Mouse (Mus musculus): ENCODE results near the gene Hist1h3c.
"Not testable (repeated sequence)": the region's sequence is repeated elsewhere in the genome, so short reads cannot be mapped to it uniquely, and the experiment has no call there.

Hist1h3c gene

DNA sequence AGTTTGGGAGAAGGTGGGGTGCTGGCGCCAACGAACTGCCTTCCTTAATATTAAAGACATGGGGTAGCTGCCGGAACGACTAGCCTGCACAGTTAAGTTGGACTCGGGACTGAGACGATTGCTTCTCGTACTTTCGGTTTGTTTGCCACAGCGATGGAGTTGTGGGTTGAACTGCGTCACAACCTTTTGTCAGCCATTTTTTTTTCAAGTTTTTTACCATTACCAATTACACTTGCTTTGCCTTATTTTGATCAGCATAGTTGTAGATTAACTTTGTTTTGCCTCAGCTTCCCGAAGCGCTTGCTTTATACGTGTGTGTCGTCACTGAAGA lies 5.5 kb downstream of the Hist1h3c start:
- no peak for DNase-seq (ENCODE audit: low spot score in 2 of 2)

GRCm38 (mm10) chr13:23739069-23739921 lies 6.1 kb downstream of the Hist1h3c start:
- peak; percentile 92 for DNase-seq (ENCODE audit: low spot score in 2 of 2)

DNA sequence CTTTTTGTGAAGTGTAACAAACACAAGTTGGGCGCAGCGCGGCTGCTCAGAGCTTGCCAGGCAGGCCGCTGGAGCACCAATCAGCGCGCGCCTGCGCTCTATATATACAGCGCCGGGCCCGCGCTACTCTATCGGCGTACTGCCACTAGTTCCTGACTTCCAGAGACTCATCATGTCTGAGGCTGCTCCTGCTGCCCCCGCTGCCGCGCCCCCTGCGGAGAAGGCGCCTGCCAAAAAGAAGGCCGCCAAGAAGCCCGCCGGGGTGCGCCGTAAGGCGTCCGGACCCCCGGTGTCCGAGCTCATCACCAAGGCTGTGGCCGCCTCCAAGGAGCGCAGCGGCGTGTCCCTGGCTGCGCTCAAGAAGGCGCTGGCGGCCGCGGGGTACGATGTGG lies 6.7 kb downstream of the Hist1h3c start, which contains the start of gene Hist1h1c:
Gene Hist1h1c, plus strand, starts transcription at position 132 of the 392 bp plus-strand sequence.
- peak; percentile 96 to 99 for DNase-seq (ENCODE audit: low spot score in 2 of 2)

DNA sequence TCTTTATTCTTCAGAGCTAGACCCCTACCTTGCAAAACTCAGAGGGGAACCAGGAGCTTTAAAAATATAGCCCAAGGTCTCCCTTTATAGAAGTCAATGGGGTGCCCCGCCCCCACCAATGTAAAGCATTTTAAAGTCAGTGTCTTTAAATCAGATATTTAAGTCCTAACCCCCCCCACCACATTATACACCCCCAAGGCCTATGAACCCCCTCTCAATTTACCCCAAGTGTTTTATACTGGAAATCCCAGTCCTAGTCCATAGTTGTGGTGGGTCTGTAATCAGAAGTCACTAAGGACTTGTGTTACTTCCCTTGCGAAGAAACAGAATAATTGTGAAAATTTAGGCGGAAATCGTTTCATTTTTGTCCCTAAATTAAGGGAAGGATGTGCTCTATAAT lies 7.4 kb downstream of the Hist1h3c start:
- DNase-seq (ENCODE audit: low spot score in 2 of 2): peak; percentile 54 to 76

GRCm38 (mm10) chr13:23737091-23737490 lies 8.3 kb downstream of the Hist1h3c start:
- DNase-seq (ENCODE audit: low spot score in 2 of 2): peak in 1 of 2 experiments; percentile 9

GRCm38 (mm10) chr13:23732156-23732804 lies 13.1 kb downstream of the Hist1h3c start:
- peak; percentile 16 to 58 for DNase-seq (ENCODE audit: low spot score in 2 of 2)

DNA sequence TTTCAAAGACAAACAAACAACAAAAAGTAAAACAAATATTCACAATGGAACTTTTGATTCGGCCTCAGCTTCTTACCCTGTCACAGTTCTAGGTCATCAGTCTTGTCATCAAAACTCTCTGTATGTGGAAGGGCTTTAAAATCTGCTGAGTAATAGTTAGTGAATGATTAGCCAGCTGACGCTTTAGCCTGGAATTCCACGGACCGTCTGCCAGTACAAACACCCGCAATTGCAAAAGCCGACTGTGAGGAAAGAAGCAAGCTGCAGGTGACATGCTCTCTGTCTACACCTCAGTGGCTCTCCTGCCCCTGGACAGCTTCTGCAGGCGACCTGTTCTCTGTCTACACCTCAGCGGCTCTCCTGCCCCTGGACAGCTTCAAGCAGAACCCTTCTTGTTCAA lies 14.9 kb downstream of the Hist1h3c start:
- peak in 1 of 2 experiments; percentile 2 for DNase-seq (ENCODE audit: low spot score in 2 of 2)

- DNase-seq (ENCODE audit: low spot score in 2 of 2): peak in 1 of 2 experiments; percentile 3
Measured at GRCm38 (mm10) chr13:23729706-23730105, 15.7 kb downstream of the Hist1h3c start.

DNA sequence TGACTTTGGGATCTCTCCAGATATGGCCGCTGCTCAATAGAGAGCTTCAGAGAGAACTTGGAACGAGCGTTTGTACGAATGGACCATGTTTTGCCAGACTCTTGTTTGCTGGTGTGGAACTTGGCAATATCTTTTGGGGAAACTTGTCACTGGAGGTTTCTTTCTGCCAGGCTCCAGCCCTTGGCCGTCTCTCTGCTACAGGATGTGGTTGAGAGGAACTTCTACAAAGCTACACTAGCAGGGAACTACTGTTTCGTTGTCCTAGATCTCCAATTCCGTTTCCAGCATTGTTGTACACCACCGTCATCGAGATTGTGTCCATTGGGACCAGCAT lies 16.2 kb downstream of the Hist1h3c start:
- DNase-seq (ENCODE audit: low spot score in 2 of 2): peak in 1 of 2 experiments; percentile 5

DNA sequence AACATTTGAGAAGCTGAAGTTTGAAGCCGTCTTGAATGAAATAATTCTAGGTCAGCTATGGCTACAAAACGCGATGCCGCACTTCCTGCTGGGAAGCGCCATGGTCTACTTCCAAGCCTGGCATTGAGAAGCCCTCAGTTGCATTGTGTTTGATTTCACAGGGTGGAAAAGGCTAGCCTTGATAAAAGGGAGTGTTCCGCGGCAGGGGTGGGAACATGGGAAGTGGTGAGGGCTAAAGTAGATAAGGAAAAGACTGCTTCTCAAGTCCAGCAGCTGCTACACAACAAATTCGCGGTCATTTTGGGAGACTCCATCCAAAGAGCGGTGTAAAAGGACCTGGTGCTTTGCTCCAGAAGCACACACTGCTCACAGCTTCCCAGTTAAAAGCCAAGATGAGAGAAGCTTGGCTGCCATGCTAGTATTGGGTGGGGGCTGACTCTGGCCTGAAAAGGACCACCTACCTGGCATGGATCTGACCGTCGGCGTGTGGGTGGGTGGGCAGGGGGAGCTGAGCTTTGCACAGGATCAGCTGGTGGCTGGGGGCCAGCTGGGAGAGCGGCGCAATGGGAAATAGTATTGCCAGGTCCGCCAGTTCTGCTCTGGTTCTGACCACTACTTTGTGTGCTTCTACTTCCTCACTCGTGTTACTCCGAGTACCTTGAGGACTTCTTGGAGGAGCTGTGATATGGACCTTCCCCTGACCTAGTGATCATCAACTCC lies 16.8 kb downstream of the Hist1h3c start:
- peak in 1 of 2 experiments; percentile 3 for DNase-seq (ENCODE audit: low spot score in 2 of 2)

DNA sequence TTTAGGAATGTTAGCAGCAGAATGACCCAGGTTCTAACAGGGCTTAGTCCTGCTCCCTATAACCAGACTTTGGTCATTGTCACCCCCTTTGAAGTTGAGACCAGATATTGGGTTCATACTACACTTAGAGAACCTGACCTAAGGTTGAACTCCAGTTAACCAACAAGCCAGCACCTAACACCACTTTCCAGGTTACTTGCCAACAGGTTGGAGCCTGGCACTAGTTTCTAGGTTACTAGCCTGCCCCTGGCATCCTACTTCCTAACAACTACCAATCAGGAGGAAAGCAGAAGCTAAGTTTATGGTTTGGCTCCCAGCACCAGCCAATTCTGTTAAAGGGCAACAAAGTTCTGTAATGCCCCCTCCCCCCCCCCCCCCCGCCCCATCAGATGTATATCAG lies 20.2 kb downstream of the Hist1h3c start:
- DNase-seq (ENCODE audit: low spot score in 2 of 2): no peak

DNA sequence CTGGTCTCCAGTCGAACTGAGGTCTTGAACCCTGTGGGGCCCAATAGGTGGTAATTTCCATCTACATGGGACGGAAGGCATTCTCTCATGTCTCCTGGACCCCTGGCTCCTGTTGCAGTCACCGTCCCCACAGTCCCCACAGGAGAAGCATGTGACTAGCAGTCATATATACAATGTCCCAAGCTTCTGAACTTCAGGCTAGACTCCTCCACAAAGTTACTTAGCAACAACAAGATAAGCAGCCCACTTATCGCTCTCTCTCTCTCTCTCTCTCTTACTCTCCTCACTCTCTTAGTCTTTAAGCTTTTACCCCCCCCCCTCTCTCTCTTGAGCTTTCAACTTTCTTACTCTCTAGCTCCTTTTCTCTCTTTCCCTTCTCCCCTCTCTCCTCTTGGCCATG lies 21.2 kb downstream of the Hist1h3c start:
- no peak for DNase-seq (ENCODE audit: low spot score in 2 of 2)

- DNase-seq (ENCODE audit: low spot score in 2 of 2): not testable (repeated sequence)
Measured at GRCm38 (mm10) chr13:23717593-23718245, 27.7 kb downstream of the Hist1h3c start.

DNA sequence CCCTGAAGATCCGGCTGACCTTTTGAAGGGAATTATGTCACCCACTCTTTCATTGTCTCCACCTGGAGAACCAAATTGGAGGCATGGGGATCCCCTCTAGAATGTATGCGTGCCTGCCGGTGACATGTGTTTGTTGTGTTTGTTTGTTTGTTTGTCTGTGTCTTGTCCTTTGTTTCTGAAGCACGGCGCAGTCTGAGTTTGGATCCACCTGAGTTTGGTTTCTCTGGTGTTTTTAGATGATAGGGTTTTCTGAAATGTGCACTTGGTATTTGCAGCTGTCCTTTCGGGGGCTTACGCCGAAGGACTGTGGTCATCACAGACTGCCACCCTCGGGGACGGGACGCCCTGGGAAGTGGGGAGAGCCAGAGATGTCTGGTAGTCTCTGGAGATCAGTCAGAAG lies 28.2 kb downstream of the Hist1h3c start:
- DNase-seq (ENCODE audit: low spot score in 2 of 2): no peak

GRCm38 (mm10) chr13:23716261-23717042 lies 28.9 kb downstream of the Hist1h3c start:
- DNase-seq (ENCODE audit: low spot score in 2 of 2): no peak

GRCm38 (mm10) chr13:23710374-23711089 lies 34.9 kb downstream of the Hist1h3c start, which contains the start of gene Hfe:
TSS of gene Hfe (minus strand) at chr13:23710854.
- DNase-seq (ENCODE audit: low spot score in 2 of 2): peak; percentile 34 to 59

- peak in 1 of 2 experiments; percentile 9 for DNase-seq (ENCODE audit: low spot score in 2 of 2)
Measured at GRCm38 (mm10) chr13:23709714-23710373, 35.6 kb downstream of the Hist1h3c start.

DNA sequence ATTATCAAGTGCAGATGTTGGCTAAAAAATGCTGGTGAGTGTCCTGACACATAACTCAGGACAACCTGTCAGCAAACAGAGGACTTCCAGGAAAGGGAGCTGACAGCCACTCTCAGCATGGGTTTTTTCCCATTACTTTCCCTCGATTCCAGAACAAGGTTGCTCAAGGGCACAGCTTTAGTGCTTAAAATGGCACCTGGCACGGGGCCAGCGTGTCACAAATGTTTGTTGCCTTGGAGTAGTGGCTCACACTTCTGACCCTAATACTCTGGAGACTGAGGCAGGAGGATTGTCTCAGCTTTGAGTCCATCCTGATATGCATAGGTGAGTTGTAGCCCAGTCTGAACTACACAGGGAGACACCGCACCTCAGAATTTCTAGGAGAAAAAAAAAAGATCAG lies 36.7 kb downstream of the Hist1h3c start:
- DNase-seq (ENCODE audit: low spot score in 2 of 2): peak in 1 of 2 experiments; percentile 12

GRCm38 (mm10) chr13:23708041-23708440 lies 37.4 kb downstream of the Hist1h3c start:
- peak in 1 of 2 experiments; percentile 11 for DNase-seq (ENCODE audit: low spot score in 2 of 2)

- peak in 1 of 2 experiments; percentile 10 for DNase-seq (ENCODE audit: low spot score in 2 of 2)
Measured at GRCm38 (mm10) chr13:23706771-23707170, 38.6 kb downstream of the Hist1h3c start.

All from spleen, postnatal 10 days (tissue).